Mouse (Mus musculus) cortical plate, adult 2 months (tissue): ENCODE results near the gene Palm. TPM values are rescaled to one million over a fixed set of nuclear protein-coding genes. Genes with fewer than 3 reads are reported as not detected.
A peak's percentile ranks its signal among the peaks of the same experiment; 100 is the strongest.

Experiments used
- H3K27ac ChIP-seq: fragments of 200-500 bp; 2 replicates; pipeline ENCODE4 v1.5.1; 2012; ENCODE audit warnings: low read length, control low read depth, inconsistent platforms; ENCODE audit not compliant: insufficient read depth
- H3K4me1 ChIP-seq: fragments of 200-500 bp; 2 replicates; pipeline ENCODE4 v1.6.1; 2011; ENCODE audit warnings: low read length; ENCODE audit not compliant: control insufficient read depth, insufficient read depth
- H3K4me3 ChIP-seq: fragments of 200-500 bp; 2 replicates; pipeline ENCODE4 v1.5.1; 2011; ENCODE audit warnings: mild to moderate bottlenecking, low read length, control low read depth; ENCODE audit not compliant: insufficient read depth
- CTCF ChIP-seq: fragments of 200-500 bp; IDR thresholded peaks from 2 replicates; pipeline ENCODE4 v1.5.1; 2011; ENCODE audit warnings: mild to moderate bottlenecking, control low read depth, low read length; ENCODE audit not compliant: insufficient read depth; ENCODE audit errors: extremely low read depth
- POLR2A ChIP-seq: fragments of 200-500 bp; IDR thresholded peaks from 2 replicates; pipeline ENCODE4 v1.6.1; 2011; ENCODE audit warnings: mild to moderate bottlenecking, low read length, control low read depth; ENCODE audit not compliant: insufficient read depth; ENCODE audit errors: extremely low read depth
- polyA plus RNA-seq: library from polyadenylated mRNA; depleted of rRNA; stranded (reverse); fragments of >200 nt; gene quantifications from 2 replicates; pipeline ENCODE4 v1.2.3, GENCODE M21; 2012

Gene Palm
- polyA plus RNA-seq, 1 experiment, result 294 TPM

- H3K4me1 ChIP-seq, result peaks cover 2% of the 10 kb centered on the region; the same call in 1 of the 2 replicates
- no peak overlapping the region for H3K4me3 ChIP-seq
- no peak for TF ChIP-seq POLR2A
- peak; percentile 20; the same call in 1 of the 2 replicates for TF ChIP-seq CTCF
- no peak overlapping the region for H3K27ac ChIP-seq
Measured at GRCm38 (mm10) chr10:79783050-79783449, 10.3 kb upstream of the Palm start.

GRCm38 (mm10) chr10:79783920-79784800 lies 9.2 kb upstream of the Palm start:
- H3K4me3 ChIP-seq, result no peak overlapping the region
- H3K27ac ChIP-seq, result no peak overlapping the region
- H3K4me1 ChIP-seq, result peaks cover 2% of the 10 kb centered on the region; the same call in 1 of the 2 replicates
- TF ChIP-seq CTCF, result peak; percentile 41
- TF ChIP-seq POLR2A, result no peak

GRCm38 (mm10) chr10:79788386-79789158 lies 4.8 kb upstream of the Palm start:
- Histone ChIP-seq H3K4me1 (0 out of 2 replicates have a peak, but pooled peaks cover 2% of the 10 kb centered on the region), H3K27ac (no peak overlapping the region), H3K4me3 (no peak overlapping the region)
- TF ChIP-seq POLR2A (no peak), CTCF (peak; percentile 86)

- no peak overlapping the region for H3K27ac ChIP-seq
- no peak overlapping the region for H3K4me3 ChIP-seq
- TF ChIP-seq CTCF (no peak), POLR2A (no peak)
- H3K4me1 ChIP-seq, result 0 out of 2 replicates have a peak, but pooled peaks cover 2% of the 10 kb centered on the region
Measured at GRCm38 (mm10) chr10:79789581-79789980, 3.8 kb upstream of the Palm start.

GRCm38 (mm10) chr10:79790861-79791260 lies 2.5 kb upstream of the Palm start, which contains the start of gene Prss57:
Prss57 (minus strand) TSS chr10:79790961.
- no peak within 1 kb of the TSS for H3K27ac ChIP-seq
- no peak for TF ChIP-seq POLR2A
- no peak for TF ChIP-seq CTCF
- no peak within 1 kb of the TSS for H3K4me3 ChIP-seq
- peaks cover 3% of the 10 kb centered on the region; the same call in 1 of the 2 replicates for H3K4me1 ChIP-seq

- H3K4me1 ChIP-seq, result peaks cover 4% of the 10 kb centered on the region; the same call in 1 of the 2 replicates
- H3K4me3 ChIP-seq, result peak overlapping the region; percentile 74
- TF ChIP-seq CTCF (no peak), POLR2A (no peak)
- H3K27ac ChIP-seq, result no peak overlapping the region
Measured at GRCm38 (mm10) chr10:79792339-79793040, 882 bp upstream of the Palm start.

- H3K27ac ChIP-seq, result peak overlapping the region; percentile 96
- H3K4me3 ChIP-seq, result peak overlapping the region; percentile 74
- TF ChIP-seq POLR2A, result 0 out of 2 replicates have a peak, but pooled peaks have one; percentile 14
- TF ChIP-seq CTCF, result no peak
- peaks cover 5% of the 10 kb centered on the region; the same call in 1 of the 2 replicates for H3K4me1 ChIP-seq
Measured at GRCm38 (mm10) chr10:79793738-79794490, 542 bp downstream of the Palm start.

- H3K4me3 ChIP-seq, result peak overlapping the region; percentile 74
- TF ChIP-seq CTCF (no peak), POLR2A (no peak; the same call in 1 of the 2 replicates)
- peaks cover 5% of the 10 kb centered on the region; the same call in 1 of the 2 replicates for H3K4me1 ChIP-seq
- H3K27ac ChIP-seq, result peak overlapping the region; percentile 96
Measured at GRCm38 (mm10) chr10:79794491-79794931, 1.1 kb downstream of the Palm start.
